Mouse (Mus musculus) MEL (cell line): ENCODE measurements at regions not wholly inside any gene's neighbourhood (a gene's known extent, or its start where the extent isn't known, plus 50 kb on each side); places are given as distances from the start of the nearest gene placed in this dataset.

ENCODE experiments used
- DNase-seq: peaks from one replicate; pipeline ENCODE4 v3.0.0; 2011; ENCODE audit warnings: low read depth, low spot score
- H3K27ac ChIP-seq: 2 replicates; pipeline ENCODE4 v1.5.1; 2012; ENCODE audit warnings: low read depth, mild to moderate bottlenecking, control low read depth, low read length, moderate library complexity; ENCODE audit not compliant: control insufficient read depth
- H3K27me3 ChIP-seq, 2 experiments: fragments of 150-350 bp in 1 of 2; sonication (generic) in 1 of 2; 2 replicates each; pipeline ENCODE4 v1.6.1; 2012; ENCODE audit warnings: low read length in 2 of 2, mild to moderate bottlenecking in 2 of 2, improper control_type of control experiment in 1 of 2, moderate library complexity in 1 of 2; ENCODE audit not compliant: insufficient read depth in 2 of 2, control insufficient read depth in 1 of 2
- H3K36me3 ChIP-seq, 2 experiments: 2 replicates each; pipeline ENCODE4 v1.6.1; 2012 to 2014; ENCODE audit warnings: low read length in 2 of 2, improper control_type of control experiment in 1 of 2, inconsistent platforms in 1 of 2, mild to moderate bottlenecking in 1 of 2; ENCODE audit not compliant: insufficient read depth in 2 of 2, control insufficient read depth in 1 of 2
- H3K4me1 ChIP-seq, 2 experiments: fragments of 150-350 bp in 1 of 2; sonication (generic) in 1 of 2; 2 replicates each; pipeline ENCODE4 v1.6.1; 2012; ENCODE audit warnings: low read length in 2 of 2, improper control_type of control experiment in 1 of 2, mild to moderate bottlenecking in 1 of 2; ENCODE audit not compliant: insufficient read depth in 2 of 2, control insufficient read depth in 1 of 2
- H3K4me3 ChIP-seq, 2 experiments: fragments of 150-350 bp in 1 of 2; sonication (generic) in 1 of 2; 2 replicates each; pipeline ENCODE4 v1.5.1; 2012; ENCODE audit warnings: low read depth in 2 of 2, low read length in 2 of 2, mild to moderate bottlenecking in 2 of 2, moderate library complexity in 2 of 2, control low read depth in 1 of 2, improper control_type of control experiment in 1 of 2; ENCODE audit not compliant: control insufficient read depth in 1 of 2, insufficient read depth in 1 of 2
- H3K79me2 ChIP-seq: 2 replicates; pipeline ENCODE4 v1.6.1; 2012; ENCODE audit warnings: mild to moderate bottlenecking, low read length, moderate library complexity; ENCODE audit not compliant: control insufficient read depth, poor library complexity, insufficient read depth
- H3K9ac ChIP-seq: 2 replicates; pipeline ENCODE4 v1.6.1; 2012; ENCODE audit warnings: low read depth, mild to moderate bottlenecking, control low read depth, low read length, moderate library complexity; ENCODE audit not compliant: control insufficient read depth, poor library complexity, severe bottlenecking
- H3K9me3 ChIP-seq: fragments of 150-350 bp; sonication (generic); replicated peaks from 2 replicates; pipeline ENCODE4 v1.6.1; 2012; ENCODE audit warnings: mild to moderate bottlenecking, low read length, improper control_type of control experiment, moderate library complexity; ENCODE audit not compliant: insufficient read depth
- CHD2 ChIP-seq: IDR thresholded peaks from 2 replicates; pipeline ENCODE4 v1.6.1; 2011; ENCODE audit warnings: low read length, improper control_type of control experiment
- E2F4 ChIP-seq: IDR thresholded peaks from 2 replicates; pipeline ENCODE4 v1.6.1; 2011; ENCODE audit warnings: low read depth, low read length, improper control_type of control experiment, borderline replicate concordance
- ETS1 ChIP-seq: IDR thresholded peaks from 2 replicates; pipeline ENCODE4 v1.6.1; 2012; ENCODE audit warnings: low read depth, mild to moderate bottlenecking, inconsistent platforms, low read length, improper control_type of control experiment, moderate library complexity
- GABPA ChIP-seq: IDR thresholded peaks from 2 replicates; pipeline ENCODE4 v1.6.1; 2012; ENCODE audit warnings: low read depth, mild to moderate bottlenecking, inconsistent platforms, low read length, improper control_type of control experiment, moderate library complexity
- GATA1 ChIP-seq: IDR thresholded peaks from 2 replicates; pipeline ENCODE4 v1.6.1; 2011; ENCODE audit warnings: low read depth, low read length, improper control_type of control experiment
- HCFC1 ChIP-seq: IDR thresholded peaks from 2 replicates; pipeline ENCODE4 v1.6.1; 2012; ENCODE audit warnings: low read depth, mild to moderate bottlenecking, inconsistent platforms, low read length, improper control_type of control experiment, moderate library complexity
- MAFK ChIP-seq: IDR thresholded peaks from 2 replicates; pipeline ENCODE4 v1.6.1; 2011; ENCODE audit warnings: low read depth, mild to moderate bottlenecking, low read length, improper control_type of control experiment, borderline replicate concordance
- MAX ChIP-seq: IDR thresholded peaks from 2 replicates; pipeline ENCODE4 v1.6.1; 2011; ENCODE audit warnings: low read length, improper control_type of control experiment
- MEF2A ChIP-seq: IDR thresholded peaks from 2 replicates; pipeline ENCODE4 v1.6.1; 2014; ENCODE audit warnings: low read depth, mild to moderate bottlenecking, inconsistent platforms, low read length, improper control_type of control experiment; ENCODE audit not compliant: poor library complexity, insufficient replicate concordance, severe bottlenecking; ENCODE audit errors: extremely low read depth
- MYB ChIP-seq: IDR thresholded peaks from 2 replicates; pipeline ENCODE4 v1.6.1; 2011; ENCODE audit warnings: mild to moderate bottlenecking, low read depth, low read length, improper control_type of control experiment
- MYC ChIP-seq: IDR thresholded peaks from 2 replicates; pipeline ENCODE4 v1.6.1; 2011; ENCODE audit warnings: low read depth, mild to moderate bottlenecking, low read length, improper control_type of control experiment, moderate library complexity
- POLR2A ChIP-seq, 2 experiments: IDR thresholded peaks; 2 replicates each; pipeline ENCODE4 v1.6.1; 2011 to 2012; ENCODE audit warnings: low read length in 2 of 2, mild to moderate bottlenecking in 2 of 2, control low read depth in 1 of 2, improper control_type of control experiment in 1 of 2, low read depth in 1 of 2, moderate library complexity in 1 of 2; ENCODE audit not compliant: control insufficient read depth in 1 of 2, insufficient read depth in 1 of 2, poor library complexity in 1 of 2
- POLR2AphosphoS2 ChIP-seq: IDR thresholded peaks from 2 replicates; pipeline ENCODE4 v1.6.1; 2011; ENCODE audit warnings: low read length, improper control_type of control experiment
- POLR2AphosphoS5 ChIP-seq: IDR thresholded peaks from 2 replicates; pipeline ENCODE4 v1.6.1; 2012; ENCODE audit warnings: low read depth, borderline replicate concordance, mild to moderate bottlenecking, inconsistent platforms, low read length, moderate library complexity, mixed read lengths
- RAD21 ChIP-seq: IDR thresholded peaks from 2 replicates; pipeline ENCODE4 v1.6.1; 2011; ENCODE audit warnings: mild to moderate bottlenecking, low read depth, low read length, improper control_type of control experiment
- SIN3A ChIP-seq: IDR thresholded peaks from 2 replicates; pipeline ENCODE4 v1.6.1; 2012; ENCODE audit warnings: low read length, improper control_type of control experiment, inconsistent platforms
- TAL1 ChIP-seq: IDR thresholded peaks from 2 replicates; pipeline ENCODE4 v1.6.1; 2012; ENCODE audit warnings: mild to moderate bottlenecking, inconsistent platforms, low read length, moderate library complexity, mixed read lengths
- TBP ChIP-seq: IDR thresholded peaks from 2 replicates; pipeline ENCODE4 v1.8.0; 2011; ENCODE audit warnings: low read depth, low read length, improper control_type of control experiment
- USF1 ChIP-seq: IDR thresholded peaks from 2 replicates; pipeline ENCODE4 v1.6.1; 2014; ENCODE audit warnings: low read depth, mild to moderate bottlenecking, inconsistent platforms, low read length, improper control_type of control experiment, moderate library complexity
- USF2 ChIP-seq, 2 experiments: IDR thresholded peaks; 2 replicates each; pipeline ENCODE4 v1.6.1; 2011 to 2012; ENCODE audit warnings: improper control_type of control experiment in 2 of 2, low read length in 2 of 2, borderline replicate concordance in 1 of 2, inconsistent platforms in 1 of 2, low read depth in 1 of 2, mild to moderate bottlenecking in 1 of 2; ENCODE audit not compliant: insufficient read depth in 1 of 2
- ZC3H11A ChIP-seq: IDR thresholded peaks from 2 replicates; pipeline ENCODE4 v1.6.1; 2012; ENCODE audit warnings: low read depth, mild to moderate bottlenecking, inconsistent platforms, low read length, improper control_type of control experiment
- ZMIZ1 ChIP-seq: IDR thresholded peaks from 2 replicates; pipeline ENCODE4 v1.6.1; 2012; ENCODE audit warnings: low read depth, mild to moderate bottlenecking, inconsistent platforms, low read length, improper control_type of control experiment, moderate library complexity
- ZNF384 ChIP-seq: IDR thresholded peaks from 2 replicates; pipeline ENCODE4 v1.6.1; 2012; ENCODE audit warnings: low read depth, mild to moderate bottlenecking, inconsistent platforms, low read length, improper control_type of control experiment

DNA sequence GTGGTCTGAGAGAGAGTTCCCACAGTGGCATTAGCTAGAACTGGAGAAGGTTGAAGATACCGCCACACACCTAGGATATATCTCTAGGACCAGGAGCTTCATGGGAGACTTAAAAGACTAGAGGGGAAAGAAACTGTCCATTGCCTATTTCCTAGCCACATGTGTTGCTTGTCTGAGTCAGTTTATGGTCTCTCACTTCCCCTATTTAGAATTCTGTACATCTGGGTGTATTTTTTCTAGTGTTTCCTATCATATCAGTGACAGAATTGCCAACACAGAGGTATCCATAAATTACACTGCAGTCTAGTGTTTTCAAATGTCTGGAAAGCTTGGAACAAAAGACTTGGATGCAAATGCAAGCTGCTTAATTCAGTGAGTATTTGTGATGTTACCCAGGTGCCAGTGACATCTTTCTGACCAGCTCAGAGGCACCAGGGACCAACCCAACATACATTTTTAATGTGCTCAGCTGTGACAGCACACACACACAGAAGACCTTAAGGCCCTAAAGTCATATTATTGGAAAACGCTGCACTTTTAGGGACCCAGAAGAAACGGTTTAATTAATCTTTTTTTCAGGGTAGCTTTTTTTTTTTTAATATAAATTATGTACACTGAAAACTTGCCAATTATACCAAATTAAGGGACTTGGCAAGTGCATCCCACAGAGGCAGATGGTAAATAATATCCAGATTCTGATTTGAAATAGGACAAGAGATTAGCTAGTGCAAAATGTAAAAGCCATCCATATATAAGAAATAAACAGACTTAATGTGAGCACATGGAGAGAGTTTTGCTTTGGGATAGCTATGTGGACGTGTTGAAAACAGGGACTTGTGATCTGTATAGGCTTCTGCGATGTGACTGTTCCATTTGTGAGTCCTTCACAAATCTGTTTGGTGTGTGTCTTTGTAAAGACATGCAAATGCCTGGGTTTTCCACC is 700.5 kb upstream of the Cited2 start:
- peak; percentile 32 for DNase-seq
- no peak overlapping the region for H3K27ac ChIP-seq
- H3K9ac ChIP-seq, result no peak overlapping the region
- peaks cover 0 to 9% of the 10 kb centered on the region in 2 experiments; a peak in 2 of 4 replicates for H3K36me3 ChIP-seq
- no peaks in the 10 kb centered on the region for H3K27me3 ChIP-seq
- no peaks in the 10 kb centered on the region for H3K9me3 ChIP-seq
- H3K4me3 ChIP-seq, result no peak overlapping the region
- TF ChIP-seq MEF2A, result no peak
- TF ChIP-seq ZNF384, result no peak
- TF ChIP-seq MYC, result no peak
- TF ChIP-seq ZC3H11A, result no peak
- no peak for TF ChIP-seq USF1
- no peak for TF ChIP-seq ETS1
- no peak for TF ChIP-seq RAD21
- TF ChIP-seq MAX, result no peak
- no peak for TF ChIP-seq TAL1
- no peak for TF ChIP-seq GATA1
- TF ChIP-seq E2F4, result no peak
- TF ChIP-seq SIN3A, result no peak
- TF ChIP-seq CHD2, result no peak
- no peak for TF ChIP-seq POLR2A (IDR thresholded peaks at IDR 0.05; ENCODE audit: control insufficient read depth in 1 of 2, insufficient read depth in 1 of 2, low read depth in 1 of 2, low read length in 2 of 2, poor library complexity in 1 of 2)
- no peaks in the 10 kb centered on the region for H3K79me2 ChIP-seq
- H3K4me1 ChIP-seq, result peaks cover 2 to 3% of the 10 kb centered on the region in 2 experiments; a peak in 1 of 4 replicates

DNA sequence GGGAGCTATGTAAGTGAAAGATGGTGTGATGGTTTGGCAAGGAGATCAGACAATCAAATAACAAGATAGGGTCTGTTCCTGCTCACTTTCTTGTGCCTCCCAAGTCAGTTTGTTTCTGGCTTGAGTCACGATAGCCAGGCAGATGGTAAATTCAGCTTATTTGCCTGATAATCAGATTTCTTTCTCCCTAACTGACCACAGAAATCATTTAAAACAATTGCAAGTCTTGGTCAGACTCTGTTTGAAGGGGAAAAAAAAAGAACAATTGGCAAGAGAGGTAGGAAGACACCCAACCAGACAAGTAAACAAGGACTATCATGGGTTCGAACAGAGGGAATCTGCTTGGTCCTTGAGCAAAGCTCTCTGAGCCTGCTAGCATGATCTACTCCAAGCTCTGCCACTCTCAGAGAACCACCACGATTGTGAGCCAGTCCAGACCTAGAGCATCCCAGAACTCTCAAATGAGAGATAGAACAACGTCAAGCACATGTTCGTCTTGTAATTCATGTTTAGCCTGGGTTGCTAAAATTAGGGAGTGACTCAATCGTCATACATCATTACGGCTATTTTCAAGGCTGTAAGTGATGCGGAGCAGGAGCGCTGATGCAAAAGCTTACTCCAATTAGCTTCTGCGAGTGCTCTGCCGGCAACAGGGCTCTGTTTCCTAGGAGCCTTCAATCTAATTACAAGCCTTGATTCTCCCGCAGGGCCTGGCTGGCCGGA is 699.3 kb upstream of the Cited2 start:
- DNase-seq, result no peak
- TF ChIP-seq POLR2AphosphoS5 (no peak), POLR2AphosphoS2 (no peak), ZMIZ1 (no peak), GABPA (no peak), USF1 (no peak), CHD2 (no peak), TBP (no peak), TAL1 (no peak), USF2 (IDR thresholded peaks at IDR 0.05; ENCODE audit: borderline replicate concordance in 1 of 2, insufficient read depth in 1 of 2, low read depth in 1 of 2, low read length in 2 of 2) (no peak), SIN3A (no peak), MYB (no peak), ZNF384 (no peak), MAFK (no peak), HCFC1 (no peak)
- H3K36me3 ChIP-seq, result peaks cover 0 to 9% of the 10 kb centered on the region in 2 experiments; a peak in 2 of 4 replicates
- H3K79me2 ChIP-seq, result no peaks in the 10 kb centered on the region
- H3K27ac ChIP-seq, result no peak overlapping the region
- no peaks in the 10 kb centered on the region for H3K27me3 ChIP-seq
- peaks cover 2 to 3% of the 10 kb centered on the region in 2 experiments; a peak in 1 of 4 replicates for H3K4me1 ChIP-seq
- no peak overlapping the region for H3K4me3 ChIP-seq
- no peak overlapping the region for H3K9ac ChIP-seq
- H3K9me3 ChIP-seq, result no peaks in the 10 kb centered on the region
